In genomic region chr5:139585748-139586060, GRCm38 (mm10) we compare ENCODE assay signal across 14 mouse cellular contexts. TPM values are rescaled to one million over a fixed set of nuclear protein-coding genes. Genes with fewer than 3 reads are reported as not detected.
A peak's percentile ranks its signal among the peaks of the same experiment; 100 is the strongest.
DNase-seq lines count a peak whose midpoint lies in the region; ATAC-seq and TF ChIP-seq lines count a peak whose summit lies in the region.
"Had no signal": no experiment of that assay in that cellular context is flagged by ENCODE, and none has a peak within 500 bp of the region (broad histone marks: within the 10 kb centered on the region; RNA-seq: fewer than 3 reads in every experiment).

No protein-coding gene starts in this region.

- peak overlapping the region; percentile 38 for H3K4me3 ChIP-seq in heart, embryonic 13.5 days
- peak overlapping the region; percentile 39; the same call in 1 of the 2 replicates for H3K4me3 ChIP-seq in E14TG2a.4 (replicated peaks; ENCODE audit: low read length)
- H3K4me3 ChIP-seq in forebrain, embryonic 15.5 days, result peak overlapping the region; percentile 17
- peak overlapping the region; percentile 16; the same call in 1 of the 2 replicates for H3K4me3 ChIP-seq in limb, embryonic 13.5 days

- no peak overlapping the region for H3K27ac ChIP-seq in heart, embryonic 13.5 days (replicated peaks)
- peak overlapping the region; percentile 28; the same call in 1 of the 2 replicates for H3K27ac ChIP-seq in forebrain, embryonic 15.5 days (replicated peaks)
- H3K27ac ChIP-seq in limb, embryonic 13.5 days, result no peak overlapping the region

- peaks cover 87% of the 10 kb centered on the region for H3K27me3 ChIP-seq in heart, embryonic 13.5 days (replicated peaks)
- H3K27me3 ChIP-seq in E14TG2a.4 (ENCODE audit: insufficient read depth, low read length), result peaks cover 70% of the 10 kb centered on the region
- H3K27me3 ChIP-seq in forebrain, embryonic 15.5 days, result peaks cover 63% of the 10 kb centered on the region
- H3K27me3 ChIP-seq in limb, embryonic 13.5 days, result peaks cover 85% of the 10 kb centered on the region

- H3K9me3 ChIP-seq in heart, embryonic 13.5 days, result peaks cover 6% of the 10 kb centered on the region; the same call in 1 of the 2 replicates
- peaks cover 7% of the 10 kb centered on the region for H3K9me3 ChIP-seq in E14TG2a.4 (ENCODE audit: low read length)
- H3K9me3 ChIP-seq in forebrain, embryonic 15.5 days, result no peaks in the 10 kb centered on the region; the same call in 1 of the 2 replicates
- peaks cover 9% of the 10 kb centered on the region; the same call in 1 of the 2 replicates for H3K9me3 ChIP-seq in limb, embryonic 13.5 days

- peak overlapping the region; percentile 66 for H3K4me2 ChIP-seq in heart, embryonic 13.5 days
- peak overlapping the region; percentile 33 for H3K4me2 ChIP-seq in forebrain, embryonic 15.5 days (replicated peaks)
- peak overlapping the region; percentile 44 for H3K4me2 ChIP-seq in limb, embryonic 13.5 days (replicated peaks)
- H3K4me2 ChIP-seq: liver, embryonic 11.5 days had no signal

- no peak for ATAC-seq in heart, embryonic 13.5 days (ENCODE audit: extremely low read depth, insufficient number of reproducible peaks, low FRiP score, low TSS enrichment)
- no peak for ATAC-seq in forebrain, embryonic 15.5 days (replicated peaks)
- no peak for ATAC-seq in limb, embryonic 13.5 days (ENCODE audit: low FRiP score, low read depth)

- no peak for DNase-seq in heart, postnatal 4 days
- DNase-seq in embryo, embryonic 11 days, result no peak
- DNase-seq in right cerebral cortex, postnatal 25 days, result no peak
- no peak for DNase-seq in right cerebral cortex, adult 18-20 months
- DNase-seq: gastrocnemius, postnatal 14 days; right cerebral cortex, postnatal 14 days; thymus, adult 2 months had no signal

- no peak for TF ChIP-seq CTCF in E14TG2a.4 (conservative IDR thresholded peaks at IDR 0.05; ENCODE audit: low read length)

- peak overlapping the region; percentile 68 for H3K9ac ChIP-seq in heart, embryonic 13.5 days
- H3K9ac ChIP-seq in forebrain, embryonic 15.5 days (replicated peaks), result peak overlapping the region; percentile 20
- H3K9ac ChIP-seq in limb, embryonic 13.5 days, result no peak overlapping the region; the same call in 1 of the 2 replicates

- 12% methylated on average over 8 of the region's 8 CpGs for WGBS in heart, embryonic 13.5 days
- WGBS in forebrain, embryonic 15.5 days, result 7% methylated on average over 8 of the region's 8 CpGs
- 10% methylated on average over 8 of the region's 8 CpGs for WGBS in limb, embryonic 13.5 days

- no peaks in the 10 kb centered on the region for H3K36me3 ChIP-seq in heart, embryonic 13.5 days
- H3K36me3 ChIP-seq in E14TG2a.4 (ENCODE audit: insufficient read depth, low read length), result no peaks in the 10 kb centered on the region
- H3K36me3 ChIP-seq in forebrain, embryonic 15.5 days, result no peaks in the 10 kb centered on the region
- H3K36me3 ChIP-seq in limb, embryonic 13.5 days, result no peaks in the 10 kb centered on the region

- H3K4me1 ChIP-seq in heart, embryonic 13.5 days, result peaks cover 11% of the 10 kb centered on the region; the same call in 1 of the 2 replicates
- H3K4me1 ChIP-seq in E14TG2a.4 (replicated peaks; ENCODE audit: low read depth, low read length), result peaks cover 21% of the 10 kb centered on the region
- peaks cover 22% of the 10 kb centered on the region for H3K4me1 ChIP-seq in forebrain, embryonic 15.5 days
- peaks cover 18% of the 10 kb centered on the region for H3K4me1 ChIP-seq in limb, embryonic 13.5 days

RNA-seq across cellular contexts. Expression of gene Uncx, which starts 42.4 kb away (rescaled TPM):
- polyA plus RNA-seq in heart, embryonic 13.5 days (2015; fragmentation: Nextera tagmentation; extraction: Ambion mirVana), result not detected in 2 replicates
- total RNA-seq in heart, postnatal 4 days (2021), result not detected
- 4.2 and 4.8 TPM in 2 replicates for polyA plus RNA-seq in forebrain, embryonic 15.5 days (2015; fragmentation: Nextera tagmentation; extraction: Ambion mirVana)
- 0.09 TPM in 1 of 2 replicates, not detected in the other for polyA plus RNA-seq in limb, embryonic 13.5 days (2015; fragmentation: Nextera tagmentation; extraction: Ambion mirVana)
- total RNA-seq: gastrocnemius, postnatal 14 days; megakaryocyte-erythroid progenitor cell, adult 5-6 weeks had no signal
- polyA plus RNA-seq: C2C12; liver, embryonic 11.5 days had no signal
